Mouse (Mus musculus) megakaryocyte, embryonic 14.5 days (primary cell): ENCODE results near the gene Fbxl20.

Source experiments
- FLI1 ChIP-seq: IDR thresholded peaks from 2 replicates; pipeline ENCODE4 v1.6.1; 2012; ENCODE audit warnings: low read length, inconsistent platforms, mixed read lengths
- GATA1 ChIP-seq: IDR thresholded peaks from 3 replicates; pipeline ENCODE4 v1.6.1; 2012; ENCODE audit warnings: mixed read lengths, low read length, inconsistent platforms, borderline replicate concordance

- TF ChIP-seq FLI1 (no peak), GATA1 (no peak)
Observed at GRCm38 (mm10) chr11:98052129-98052988, 97.8 kb downstream of the Fbxl20 start.
